Mouse (Mus musculus) heart, postnatal 10 days (tissue): ENCODE measurements at regions not wholly inside any gene's neighbourhood (a gene's known extent, or its start where the extent isn't known, plus 50 kb on each side); places are given as distances from the start of the nearest gene placed in this dataset.
"Not testable (repeated sequence)": the region's sequence is repeated elsewhere in the genome, so short reads cannot be mapped to it uniquely, and the experiment has no call there.

Source experiments
- DNase-seq, 2 experiments: peaks; one replicate each; pipeline ENCODE4 v3.0.0; 2021
- intact Hi-C: fragments of 180-260 bp; cut with DNase I; formaldehyde crosslinking; loops from one replicate; pipeline ENCODE4 v1.15.1; 2025

DNA sequence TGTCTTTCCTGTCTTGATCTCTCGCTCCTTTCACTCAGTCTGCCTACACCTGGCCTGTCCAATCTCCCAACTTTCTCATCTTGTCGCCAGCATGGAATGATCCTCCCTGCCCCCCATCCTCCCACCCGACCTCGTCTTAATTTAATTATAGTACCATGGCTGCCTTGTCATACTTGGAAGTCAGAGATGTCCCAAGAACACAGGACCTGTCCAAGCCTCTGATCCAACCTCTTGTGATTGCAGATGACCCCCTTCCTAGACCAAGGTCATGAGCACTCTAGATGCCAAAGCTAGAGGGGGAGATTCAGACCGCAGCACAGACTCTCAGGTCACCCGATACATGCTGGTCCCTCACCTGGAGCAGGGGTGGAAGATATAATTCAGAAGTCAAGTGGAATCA lies 232.3 kb downstream of the Prex1 start:
- intact Hi-C loops = no loop called here
- no peak for DNase-seq

DNA sequence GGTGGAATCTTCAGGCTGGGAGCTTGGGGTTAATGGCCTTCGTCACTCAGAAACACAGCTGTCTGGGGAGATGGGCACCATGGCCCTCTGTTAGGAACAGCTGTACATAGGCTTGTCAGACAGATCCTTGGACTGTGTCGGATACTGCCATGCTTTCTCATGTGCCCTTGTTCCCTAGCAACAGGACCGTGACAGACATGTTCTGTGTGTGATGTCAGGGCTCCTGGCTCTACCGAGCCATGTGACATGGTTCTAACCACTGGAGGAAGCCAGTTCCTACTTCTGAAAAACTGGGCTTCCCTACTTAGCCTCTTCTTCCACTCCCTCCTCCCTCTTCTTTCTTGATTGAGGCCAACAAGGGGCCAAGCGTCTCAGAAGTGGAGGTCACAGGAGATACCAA lies 232.7 kb downstream of the Prex1 start:
- no peak for DNase-seq
- intact Hi-C loops = no loop called here

DNA sequence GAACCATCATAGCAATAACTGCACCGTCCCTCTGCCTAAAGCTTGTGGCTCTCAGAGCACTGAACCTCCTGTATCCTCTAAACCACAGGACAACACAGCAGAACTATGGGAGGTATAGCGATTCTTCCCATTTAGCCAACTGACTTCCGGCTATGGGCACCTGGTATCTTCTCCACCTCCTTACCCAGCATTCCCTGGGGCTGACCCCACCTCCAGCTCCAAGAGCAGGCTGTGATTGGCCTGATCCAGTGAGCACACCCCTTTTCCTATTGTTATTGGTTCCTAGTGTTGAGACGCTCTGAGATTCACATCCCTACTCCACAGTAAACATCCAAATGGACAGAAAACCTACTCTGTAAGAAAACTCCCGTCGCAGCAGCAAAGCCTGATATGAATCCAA lies 236.7 kb downstream of the Prex1 start:
- intact Hi-C loops = no loop called here
- no peak for DNase-seq

DNA sequence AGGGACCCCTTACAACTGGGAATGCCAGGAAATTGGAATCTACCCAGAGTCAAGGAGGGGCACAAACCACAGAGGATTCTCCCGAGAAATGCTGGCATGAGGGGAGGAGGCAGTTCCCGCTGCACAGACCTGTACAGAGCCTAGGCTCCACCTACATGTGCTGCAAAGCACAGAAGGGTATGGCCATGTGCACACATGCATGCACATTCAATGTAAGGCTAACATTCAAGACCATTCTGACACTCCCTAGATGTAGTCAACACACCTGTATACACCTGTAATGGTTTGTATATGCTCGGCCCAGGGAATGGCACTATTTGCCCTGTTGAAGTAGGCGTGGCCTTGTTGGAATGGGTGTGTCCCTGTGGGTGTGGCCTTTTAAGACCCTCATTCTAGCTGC lies 238.0 kb downstream of the Prex1 start:
- intact Hi-C loops = no loop called here
- no peak for DNase-seq

DNA sequence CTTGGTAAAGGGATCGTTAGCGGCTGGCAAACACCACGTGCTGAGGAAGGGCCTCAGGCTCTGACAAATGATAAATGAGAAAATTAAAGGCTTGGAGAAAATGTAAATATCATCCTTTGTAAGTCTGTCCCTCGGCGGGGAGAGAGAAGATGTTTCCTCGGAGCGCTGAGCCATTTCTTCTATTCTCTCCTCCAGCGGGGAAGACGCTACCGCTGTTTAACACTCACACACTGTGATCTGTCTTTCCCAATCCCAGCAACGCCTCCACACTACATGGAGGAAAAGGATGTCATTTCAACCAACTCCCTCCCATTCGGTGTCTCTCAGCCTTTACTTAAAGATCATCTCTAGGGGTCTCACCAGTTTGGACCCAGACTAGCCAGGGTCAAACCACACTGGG lies 239.0 kb downstream of the Prex1 start:
- intact Hi-C loops = no loop called here
- DNase-seq = no peak

DNA sequence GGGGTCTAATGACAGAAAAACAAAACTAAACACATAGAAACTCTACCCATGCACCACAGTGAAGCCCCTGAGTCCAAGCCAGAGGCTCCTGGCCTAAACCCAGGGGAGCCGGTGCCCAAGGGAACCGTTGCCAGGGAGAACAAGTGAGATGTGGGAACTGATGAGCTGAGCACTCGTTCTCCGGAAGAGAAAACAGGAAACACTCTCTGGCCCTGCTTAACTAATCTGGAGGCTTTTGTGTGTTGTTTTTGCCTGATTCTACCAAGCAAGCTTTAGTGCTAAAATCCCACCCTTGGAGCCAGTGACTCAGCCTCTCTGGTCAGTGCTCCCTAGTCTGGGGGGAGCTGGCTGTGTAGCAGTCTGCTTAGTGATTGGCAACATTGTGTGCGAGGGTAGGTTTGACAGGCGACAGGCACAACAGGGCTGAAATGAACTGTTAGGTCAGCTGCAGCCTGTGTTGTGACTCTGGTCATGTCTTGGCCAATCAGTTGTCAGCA lies 242.3 kb downstream of the Prex1 start:
- DNase-seq = no peak
- intact Hi-C loops = no loop called here

DNA sequence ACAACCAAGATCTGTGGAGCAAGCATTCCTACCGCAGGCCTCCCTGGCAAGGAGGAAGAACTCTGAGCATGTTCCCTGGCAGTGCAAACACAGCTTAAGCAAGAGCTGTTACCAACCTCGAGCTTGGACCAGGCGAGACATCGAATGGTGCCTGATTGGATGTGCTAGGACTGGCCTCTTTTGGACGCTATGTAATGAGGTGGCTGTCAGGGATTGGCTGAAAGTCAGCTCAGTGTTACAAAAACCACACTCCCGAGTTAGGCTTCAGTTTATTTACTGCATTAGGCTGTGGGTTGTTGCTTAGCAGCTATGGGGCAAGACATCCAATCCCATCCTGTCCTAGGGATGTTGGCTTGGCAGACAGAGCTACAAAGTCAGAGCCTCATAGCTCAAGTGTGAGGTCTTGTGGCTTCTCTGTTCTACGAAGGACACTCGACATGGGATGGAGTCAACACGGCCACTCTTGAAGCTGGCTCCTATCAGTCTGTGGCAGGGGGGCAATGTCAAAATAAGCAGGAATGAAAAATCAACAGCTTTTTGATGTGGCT lies 244.5 kb downstream of the Prex1 start:
- DNase-seq = no peak
- intact Hi-C loops = no loop called here

DNA sequence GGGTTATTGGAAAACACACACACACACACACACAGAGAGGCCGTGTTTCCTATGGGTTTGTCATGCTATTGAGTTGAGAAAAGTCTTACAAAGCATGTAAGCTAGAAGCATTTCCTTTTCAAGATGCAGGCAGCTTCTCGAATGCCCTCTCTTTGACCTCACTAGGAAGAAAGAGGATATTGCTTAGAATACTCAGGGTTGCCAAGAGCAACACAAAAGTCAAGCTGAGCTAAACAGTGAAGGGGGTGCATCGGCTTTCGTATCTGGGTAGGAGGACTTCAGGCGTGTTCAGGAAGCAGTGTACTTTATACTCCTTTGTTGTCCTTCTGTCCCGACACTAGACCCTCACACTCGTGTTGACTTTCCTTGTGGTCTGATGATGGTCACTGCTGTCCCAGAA lies 246.5 kb downstream of the Prex1 start:
- DNase-seq = no peak
- intact Hi-C loops = no loop called here

DNA sequence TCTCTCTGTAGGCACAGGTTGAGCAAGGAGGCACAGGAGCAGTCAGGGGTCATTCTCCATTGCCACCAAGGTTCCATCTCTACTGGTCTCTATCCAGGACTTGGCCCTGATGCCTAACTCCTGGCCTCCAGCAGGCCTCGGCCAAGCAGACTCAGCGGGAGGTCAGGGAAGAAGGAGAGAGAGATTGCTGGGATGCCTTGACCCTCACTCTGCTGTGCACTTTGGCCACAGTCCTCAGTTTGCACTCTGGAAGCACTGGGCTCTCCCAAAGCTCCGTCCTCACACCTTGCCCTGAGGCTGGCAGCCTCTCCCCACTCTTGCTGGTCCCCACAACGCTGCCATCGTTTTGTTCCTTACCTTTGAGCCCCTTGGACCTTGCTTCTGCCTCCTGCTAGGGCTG lies 248.1 kb downstream of the Prex1 start:
- intact Hi-C loops = no loop called here

DNA sequence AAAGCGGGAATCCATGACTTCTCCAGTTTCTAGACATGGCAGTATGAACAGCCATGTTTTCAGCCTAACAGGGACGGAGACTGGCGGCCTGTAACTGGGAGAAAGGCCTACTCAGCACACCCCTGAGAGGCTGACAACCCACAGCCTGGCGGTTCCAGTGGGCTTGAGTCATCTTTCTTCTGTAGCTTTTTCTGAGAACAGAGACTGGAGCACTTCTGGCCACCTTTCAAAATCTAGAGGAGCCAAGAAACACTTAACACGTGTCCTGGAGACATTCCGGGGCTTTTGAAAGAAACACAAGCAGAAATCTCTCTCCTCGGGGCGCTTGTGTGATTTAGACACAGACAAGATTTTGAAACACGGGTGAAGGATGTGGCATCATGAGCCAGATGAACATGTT lies 250.1 kb downstream of the Prex1 start:
- intact Hi-C loops = no loop called here
- peak; percentile 63 to 72 for DNase-seq

More for the DNA sequence above, 248.1 kb downstream of the Prex1 start:
- DNase-seq = no peak

DNA sequence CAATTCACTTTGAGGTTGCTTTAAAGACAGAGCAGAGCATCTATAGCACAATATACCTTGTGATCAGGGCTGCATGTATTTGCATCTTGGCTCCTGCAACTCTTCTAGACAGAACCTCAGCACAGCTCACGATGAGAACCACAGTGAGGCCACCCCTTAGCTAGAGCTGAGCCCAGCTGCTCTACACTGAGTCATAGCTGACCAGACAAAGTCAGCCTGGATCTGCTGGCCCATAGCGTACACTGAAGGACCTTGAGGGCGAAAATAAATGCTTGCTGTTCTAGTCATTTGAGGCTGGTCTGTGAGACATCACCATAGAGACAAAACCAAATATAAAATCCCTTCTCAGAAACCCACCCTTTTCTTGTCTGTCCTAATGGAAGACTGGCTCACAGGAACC lies 251.7 kb downstream of the Prex1 start:
- intact Hi-C loops = no loop called here
- DNase-seq = no peak

DNA sequence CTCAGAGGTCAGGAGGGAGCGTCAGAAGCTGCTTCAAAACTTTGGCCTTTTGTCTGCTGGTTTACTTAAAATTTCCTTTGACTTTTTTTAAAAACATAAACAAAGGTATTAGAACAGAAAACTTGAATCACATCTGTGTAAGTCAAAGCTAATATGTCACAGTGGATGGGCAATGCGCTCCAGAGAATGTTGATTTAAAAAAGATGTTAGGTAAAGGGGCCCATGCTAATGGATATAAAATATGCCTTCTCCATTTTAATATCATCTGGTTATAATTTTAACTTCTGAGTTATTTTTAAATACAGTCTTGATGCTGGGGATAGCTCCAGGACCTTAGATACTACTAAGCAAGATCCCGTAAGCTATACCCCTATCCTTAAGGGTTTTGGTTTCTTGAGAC lies 252.5 kb downstream of the Prex1 start:
- intact Hi-C loops = no loop called here
- no peak for DNase-seq

DNA sequence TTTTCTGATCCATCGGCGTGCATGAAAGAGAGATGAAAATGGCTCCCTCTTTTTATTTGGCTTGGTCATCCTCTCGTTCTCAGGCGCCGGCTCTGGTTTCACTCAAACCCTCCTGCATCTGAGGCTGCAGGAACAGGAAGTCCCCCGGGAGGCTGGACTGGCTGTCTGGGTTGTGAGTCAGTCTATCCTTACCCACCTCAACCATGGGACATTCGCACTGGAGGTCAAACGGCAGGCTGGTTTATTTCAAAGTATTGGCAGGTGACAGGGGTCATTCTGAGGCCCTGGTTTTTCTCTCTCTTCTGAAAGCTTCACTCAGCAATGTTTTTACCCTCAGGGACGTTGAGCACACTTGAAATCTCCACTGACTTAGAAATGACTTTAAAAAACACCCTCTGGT lies 253.7 kb downstream of the Prex1 start:
- intact Hi-C loops = no loop called here
- peak; percentile 82 to 84 for DNase-seq

DNA sequence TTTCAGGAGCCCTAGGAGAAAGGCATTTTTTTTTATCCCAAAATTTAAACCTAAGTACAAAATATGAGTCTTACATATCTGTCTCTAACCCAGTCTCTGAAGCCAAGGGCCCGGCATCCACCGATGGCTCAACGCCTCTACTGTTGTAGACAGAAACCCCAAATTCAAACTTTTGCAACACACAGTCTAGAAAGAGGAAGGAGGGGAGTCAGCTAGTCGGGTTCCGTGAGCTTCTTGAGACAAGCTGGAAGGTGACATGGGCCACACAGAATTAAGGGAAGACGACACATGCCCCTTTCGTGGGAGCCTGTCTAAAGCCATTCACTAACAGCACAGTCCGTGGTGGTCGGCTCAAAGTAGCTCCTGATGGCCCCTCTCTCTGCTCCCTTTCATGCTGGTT lies 254.7 kb downstream of the Prex1 start:
- no peak for DNase-seq
- intact Hi-C loops = no loop called here

DNA sequence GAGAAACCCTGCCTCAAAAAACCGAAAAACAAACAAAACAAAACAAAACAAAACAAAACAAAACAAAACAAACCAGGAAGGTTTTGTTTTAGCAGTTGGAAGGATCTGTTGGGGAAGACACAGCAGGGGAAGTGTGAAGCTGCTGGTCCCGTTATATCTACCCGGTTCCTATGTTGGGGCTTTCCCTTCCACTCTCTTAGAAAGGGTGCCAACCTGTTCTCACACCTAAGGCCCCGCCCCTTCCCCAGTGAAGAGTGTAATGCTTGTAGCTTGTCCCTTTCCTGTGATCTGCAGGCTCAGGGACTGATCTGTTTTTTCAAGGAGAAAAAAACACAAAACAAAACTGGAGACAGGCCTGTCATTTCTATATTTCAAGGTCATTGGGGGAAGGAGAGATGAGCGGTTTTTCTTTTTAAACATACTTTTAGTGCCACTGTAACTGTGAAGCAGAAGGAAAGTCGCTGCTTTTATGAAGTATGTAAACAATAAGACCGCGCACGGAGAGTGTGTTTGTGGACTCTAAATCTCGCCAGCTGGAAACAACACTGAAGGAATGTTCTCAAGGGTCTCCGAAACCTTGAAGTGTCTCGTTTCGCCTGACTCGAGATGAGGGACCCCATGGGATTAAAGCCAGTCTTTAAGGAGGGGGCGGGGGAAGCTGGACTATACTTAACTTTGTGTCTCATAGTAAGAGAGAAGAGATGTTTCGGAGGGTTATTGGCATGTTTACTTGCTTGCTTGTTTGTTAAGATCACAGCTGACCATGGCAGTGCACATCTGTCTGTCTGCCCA lies 256.1 kb downstream of the Prex1 start:
- DNase-seq = no peak
- intact Hi-C loops = no loop called here

DNA sequence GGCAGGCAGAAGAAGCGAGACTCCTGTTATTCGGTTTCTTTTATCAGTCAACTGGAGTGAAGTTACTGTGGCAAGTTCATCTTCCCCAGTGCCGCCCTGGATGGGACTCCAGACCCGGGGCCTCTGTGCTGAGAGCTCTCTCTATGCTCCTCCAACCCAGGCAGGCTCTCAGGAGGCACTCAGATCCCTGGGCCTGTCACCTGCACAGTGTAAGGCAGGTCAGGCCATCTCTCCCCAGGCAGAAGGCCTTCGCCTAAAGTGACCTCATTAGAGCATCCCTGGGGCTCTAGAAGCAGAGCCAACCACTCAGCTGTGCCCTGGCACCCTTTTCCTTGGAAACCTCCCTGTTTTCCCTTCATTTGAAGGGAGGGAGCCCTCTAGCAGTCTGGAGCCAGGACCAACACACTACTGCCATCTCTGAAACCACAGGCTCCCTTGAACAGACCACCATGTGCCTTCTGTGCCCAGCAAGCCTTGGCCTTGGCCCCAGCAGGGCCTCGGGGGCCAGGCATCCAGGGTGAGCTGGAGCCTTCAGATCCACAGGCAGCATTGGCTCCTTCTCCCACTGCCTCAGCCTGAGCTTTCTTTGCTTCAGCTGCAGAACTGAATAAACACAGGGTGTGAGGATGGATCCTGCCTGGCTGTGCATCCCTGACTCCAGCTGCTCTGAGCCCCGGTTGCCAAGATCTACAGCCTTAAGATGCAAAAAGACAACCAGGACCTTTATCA lies 259.3 kb downstream of the Prex1 start:
- intact Hi-C loops = loop anchor here (5.0 kb wide), 1 partner anchor 33 kb away; no protein-coding TSS in a partner anchor

DNA sequence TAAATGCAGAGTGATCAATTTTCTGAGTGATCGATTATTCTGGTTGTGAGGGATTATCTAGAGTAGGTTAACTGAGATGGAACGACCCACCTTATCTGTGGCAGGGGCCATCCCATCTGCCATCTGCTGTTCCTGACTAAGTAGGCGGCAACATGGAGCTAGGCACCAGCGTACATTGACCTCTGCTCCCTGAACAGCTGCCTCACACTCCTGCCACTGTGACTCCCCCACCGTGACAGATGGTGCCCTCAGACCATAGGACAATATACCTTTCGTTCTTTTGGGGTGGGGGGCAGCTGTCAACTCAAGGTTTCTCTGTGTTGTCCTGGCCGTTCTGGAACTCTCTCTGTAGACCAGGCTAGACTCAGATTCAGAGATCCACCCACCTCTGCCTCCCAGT lies 262.7 kb downstream of the Prex1 start:
- no peak for DNase-seq
- intact Hi-C loops = loop anchor here (5.0 kb wide), 1 partner anchor 36 kb away; no protein-coding TSS in a partner anchor

More for the DNA sequence above, 259.3 kb downstream of the Prex1 start:
- not testable (repeated sequence) for DNase-seq

DNA sequence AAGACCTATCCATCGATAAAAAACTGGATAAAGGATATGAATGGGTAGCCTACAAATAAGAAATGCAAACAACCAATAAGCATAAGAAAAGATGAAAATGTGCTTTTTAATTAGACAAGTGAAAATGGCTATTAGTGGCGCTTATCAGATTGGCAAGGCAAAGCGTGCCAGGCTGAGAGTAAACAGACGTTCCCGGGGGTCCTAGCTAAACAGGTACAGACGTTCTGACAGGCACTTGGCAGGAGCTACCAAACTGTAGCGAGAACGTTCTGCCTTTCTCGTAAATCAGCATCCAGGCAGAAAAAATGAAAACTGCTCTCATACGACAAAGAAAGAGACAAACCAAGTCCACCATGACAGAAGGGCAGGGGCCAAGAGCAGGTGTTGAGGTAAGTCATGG lies 263.3 kb downstream of the Prex1 start:
- intact Hi-C loops = loop anchor here (5.0 kb wide), 1 partner anchor 37 kb away; no protein-coding TSS in a partner anchor
- no peak for DNase-seq

DNA sequence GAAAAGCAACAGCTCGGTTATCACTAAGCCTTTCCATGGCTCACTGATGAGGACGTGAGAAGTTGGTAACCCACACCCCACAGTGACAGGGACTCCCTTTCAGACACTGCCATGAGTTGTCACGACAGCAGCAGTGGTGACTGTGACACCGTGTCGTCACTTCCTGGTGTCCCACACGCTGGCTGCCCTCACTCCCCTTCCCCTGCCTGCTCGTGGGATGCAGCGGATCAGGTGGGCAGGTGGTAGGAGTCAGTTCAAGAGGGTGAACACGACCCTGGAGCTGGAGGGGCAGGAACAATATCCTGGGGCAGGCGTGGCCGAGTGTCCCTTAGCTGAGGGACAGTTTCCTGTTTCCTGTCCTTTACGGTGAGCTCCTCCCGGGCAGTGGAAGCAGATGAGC lies 264.9 kb downstream of the Prex1 start:
- no peak for DNase-seq
- intact Hi-C loops = no loop called here

DNA sequence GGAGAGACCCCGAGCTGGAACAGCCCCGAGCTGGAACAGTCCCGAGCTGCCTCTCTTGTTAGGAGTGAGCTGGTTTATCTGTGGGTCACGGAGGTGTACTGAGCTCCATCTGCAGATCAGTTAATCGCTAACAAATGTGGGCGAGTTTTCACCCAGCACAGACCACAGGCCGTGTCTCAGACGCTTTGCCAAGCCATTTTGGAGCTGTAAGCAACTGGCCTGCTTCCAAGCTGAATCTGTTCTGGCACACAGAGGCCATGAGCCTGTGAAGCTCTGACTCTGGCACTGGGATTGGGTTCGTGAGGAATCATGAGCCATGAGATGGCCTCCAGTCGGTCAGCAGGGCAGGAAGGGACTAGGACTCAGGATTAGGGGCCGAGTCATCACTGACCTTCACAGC lies 265.5 kb downstream of the Prex1 start:
- intact Hi-C loops = no loop called here
- peak; percentile 75 to 81 for DNase-seq

DNA sequence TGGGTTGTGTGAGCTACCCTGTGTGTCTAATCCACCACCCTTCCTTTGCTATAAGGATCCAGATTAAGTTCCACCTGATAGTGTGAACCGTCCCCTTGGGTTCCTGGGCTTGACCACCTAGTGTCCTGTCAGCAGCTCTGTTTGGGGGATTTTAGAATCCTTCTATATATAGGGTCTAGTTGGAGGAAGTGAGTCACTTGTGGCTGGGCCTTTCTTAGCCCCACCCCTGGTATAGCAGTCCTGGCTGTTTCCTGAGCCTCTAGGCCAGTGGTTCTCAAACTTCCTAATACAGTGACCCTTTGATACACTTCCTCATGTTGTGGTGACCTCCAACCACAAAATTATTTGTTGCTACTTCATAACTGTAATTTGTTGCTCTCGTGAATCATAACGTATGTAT lies 267.1 kb downstream of the Prex1 start:
- intact Hi-C loops = no loop called here
- DNase-seq = peak in 1 of 2 experiments; percentile 32

DNA sequence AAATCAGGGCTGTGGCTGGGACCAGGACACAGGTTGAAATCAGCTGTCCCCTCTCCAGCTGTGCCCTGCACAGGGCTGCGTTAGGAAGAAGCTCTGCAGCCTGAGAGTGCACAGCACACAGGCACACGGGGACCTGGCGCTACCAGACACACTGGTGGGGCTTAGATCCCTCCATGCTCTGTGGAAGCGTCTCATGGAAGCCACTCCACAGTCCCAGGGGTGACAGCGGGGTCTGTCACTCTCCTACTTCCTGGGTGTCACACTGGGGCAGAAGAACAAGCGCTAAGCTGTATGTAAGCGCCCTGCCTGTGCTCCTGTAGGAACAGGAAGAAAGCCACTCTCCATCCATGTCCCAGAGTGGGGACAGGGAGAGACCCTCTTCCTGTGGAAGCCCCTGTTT lies 267.8 kb downstream of the Prex1 start:
- intact Hi-C loops, DNase-seq: not testable (repeated sequence)
